Mouse (Mus musculus): Measurements from ENCODE around the gene Fktn. TPM values are rescaled to one million over a fixed set of nuclear protein-coding genes. Genes with fewer than 3 reads are reported as not detected.
A peak's percentile ranks its signal among the peaks of the same experiment; 100 is the strongest.

The Fktn gene
- polyA plus RNA-seq, 1 experiment from 2014 or later: 18.7 TPM

- no peaks in the 10 kb centered on the region for H3K36me3 ChIP-seq (ENCODE audit: control insufficient read depth, insufficient read depth, low read length)
- 22% methylated on average over 14 of the region's 14 CpGs for WGBS
- no peaks in the 10 kb centered on the region for H3K9me3 ChIP-seq (ENCODE audit: control insufficient read depth, low read length)
- H3K27ac ChIP-seq (ENCODE audit: low read depth, low read length): no peak overlapping the region
- H3K27me3 ChIP-seq (ENCODE audit: control insufficient read depth, insufficient read depth, low read length): no peaks in the 10 kb centered on the region; the same call in 1 of the 2 replicates
- no peak overlapping the region for H3K4me2 ChIP-seq (replicated peaks; ENCODE audit: low read depth, low read length)
- no peak overlapping the region for H3K4me3 ChIP-seq (ENCODE audit: low read depth, low read length)
- no peak overlapping the region for H3K9ac ChIP-seq (ENCODE audit: low read depth, low read length)
- ATAC-seq (ENCODE audit: low FRiP score) (no peak), DNase-seq (ENCODE audit: low spot score) (no peak)
- H3K4me1 ChIP-seq (replicated peaks; ENCODE audit: control insufficient read depth, insufficient read depth, low read length): no peaks in the 10 kb centered on the region
Measured at GRCm38 (mm10) chr4:53782216-53783070, 68.6 kb downstream of the Fktn start.

- H3K9ac ChIP-seq (ENCODE audit: low read depth, low read length): no peak overlapping the region
- H3K4me1 ChIP-seq (replicated peaks; ENCODE audit: control insufficient read depth, insufficient read depth, low read length): no peaks in the 10 kb centered on the region
- ATAC-seq (ENCODE audit: low FRiP score) (no peak), DNase-seq (ENCODE audit: low spot score) (no peak)
- H3K36me3 ChIP-seq (ENCODE audit: control insufficient read depth, insufficient read depth, low read length): no peaks in the 10 kb centered on the region
- no peak overlapping the region for H3K4me3 ChIP-seq (ENCODE audit: low read depth, low read length)
- no peaks in the 10 kb centered on the region for H3K27me3 ChIP-seq (ENCODE audit: control insufficient read depth, insufficient read depth, low read length)
- no peak overlapping the region for H3K27ac ChIP-seq (ENCODE audit: low read depth, low read length)
- no peak overlapping the region for H3K4me2 ChIP-seq (replicated peaks; ENCODE audit: low read depth, low read length)
- WGBS: 77% methylated on average over 15 of the region's 15 CpGs
- no peaks in the 10 kb centered on the region for H3K9me3 ChIP-seq (ENCODE audit: control insufficient read depth, low read length)
Measured at GRCm38 (mm10) chr4:53785746-53786398, 72.1 kb downstream of the Fktn start.

- Histone ChIP-seq H3K4me1 (replicated peaks; ENCODE audit: control insufficient read depth, insufficient read depth, low read length) (no peaks in the 10 kb centered on the region), H3K4me2 (replicated peaks; ENCODE audit: low read depth, low read length) (no peak overlapping the region), H3K9me3 (ENCODE audit: control insufficient read depth, low read length) (no peaks in the 10 kb centered on the region), H3K36me3 (ENCODE audit: control insufficient read depth, insufficient read depth, low read length) (no peaks in the 10 kb centered on the region), H3K9ac (ENCODE audit: low read depth, low read length) (no peak overlapping the region), H3K27ac (ENCODE audit: low read depth, low read length) (no peak overlapping the region), H3K4me3 (ENCODE audit: low read depth, low read length) (no peak overlapping the region), H3K27me3 (ENCODE audit: control insufficient read depth, insufficient read depth, low read length) (no peaks in the 10 kb centered on the region)
- no peak for ATAC-seq (ENCODE audit: low FRiP score)
- DNase-seq (ENCODE audit: low spot score): no peak
- WGBS: 83% methylated on average over 5 of the region's 5 CpGs
Measured at GRCm38 (mm10) chr4:53786851-53787250, 73.1 kb downstream of the Fktn start.

GRCm38 (mm10) chr4:53789346-53789745 lies 75.5 kb downstream of the Fktn start:
- H3K9me3 ChIP-seq (ENCODE audit: control insufficient read depth, low read length): no peaks in the 10 kb centered on the region
- ATAC-seq (ENCODE audit: low FRiP score) (no peak), DNase-seq (ENCODE audit: low spot score) (no peak)
- H3K27ac ChIP-seq (ENCODE audit: low read depth, low read length): no peak overlapping the region
- H3K9ac ChIP-seq (ENCODE audit: low read depth, low read length): no peak overlapping the region
- H3K4me2 ChIP-seq (replicated peaks; ENCODE audit: low read depth, low read length): no peak overlapping the region
- no peaks in the 10 kb centered on the region for H3K36me3 ChIP-seq (ENCODE audit: control insufficient read depth, insufficient read depth, low read length)
- no peaks in the 10 kb centered on the region for H3K4me1 ChIP-seq (replicated peaks; ENCODE audit: control insufficient read depth, insufficient read depth, low read length)
- WGBS: 9% methylated on average over 4 of the region's 4 CpGs
- no peaks in the 10 kb centered on the region for H3K27me3 ChIP-seq (ENCODE audit: control insufficient read depth, insufficient read depth, low read length)
- no peak overlapping the region for H3K4me3 ChIP-seq (ENCODE audit: low read depth, low read length)

GRCm38 (mm10) chr4:53794257-53794966 lies 80.6 kb downstream of the Fktn start:
- Histone ChIP-seq H3K27ac (ENCODE audit: low read depth, low read length) (no peak overlapping the region), H3K9ac (ENCODE audit: low read depth, low read length) (no peak overlapping the region), H3K4me2 (replicated peaks; ENCODE audit: low read depth, low read length) (no peak overlapping the region), H3K4me3 (ENCODE audit: low read depth, low read length) (no peak overlapping the region), H3K27me3 (ENCODE audit: control insufficient read depth, insufficient read depth, low read length) (no peaks in the 10 kb centered on the region), H3K4me1 (replicated peaks; ENCODE audit: control insufficient read depth, insufficient read depth, low read length) (0 out of 2 replicates have a peak, but pooled peaks cover 3% of the 10 kb centered on the region), H3K9me3 (ENCODE audit: control insufficient read depth, low read length) (no peaks in the 10 kb centered on the region), H3K36me3 (ENCODE audit: control insufficient read depth, insufficient read depth, low read length) (no peaks in the 10 kb centered on the region)
- 93% methylated on average over 5 of the region's 5 CpGs for WGBS
- DNase-seq (ENCODE audit: low spot score) (no peak), ATAC-seq (ENCODE audit: low FRiP score) (no peak)

GRCm38 (mm10) chr4:53795086-53795485 lies 81.3 kb downstream of the Fktn start:
- H3K4me2 ChIP-seq (replicated peaks; ENCODE audit: low read depth, low read length): no peak overlapping the region
- ATAC-seq (ENCODE audit: low FRiP score) (no peak), DNase-seq (ENCODE audit: low spot score) (no peak)
- no peaks in the 10 kb centered on the region for H3K9me3 ChIP-seq (ENCODE audit: control insufficient read depth, low read length)
- H3K4me1 ChIP-seq (replicated peaks; ENCODE audit: control insufficient read depth, insufficient read depth, low read length): 0 out of 2 replicates have a peak, but pooled peaks cover 3% of the 10 kb centered on the region
- no peak overlapping the region for H3K4me3 ChIP-seq (ENCODE audit: low read depth, low read length)
- no peak overlapping the region for H3K27ac ChIP-seq (ENCODE audit: low read depth, low read length)
- H3K36me3 ChIP-seq (ENCODE audit: control insufficient read depth, insufficient read depth, low read length): no peaks in the 10 kb centered on the region
- WGBS: 52% methylated on average over 2 of the region's 2 CpGs
- no peak overlapping the region for H3K9ac ChIP-seq (ENCODE audit: low read depth, low read length)
- no peaks in the 10 kb centered on the region for H3K27me3 ChIP-seq (ENCODE audit: control insufficient read depth, insufficient read depth, low read length)

- WGBS: 90% methylated on average over 2 of the region's 2 CpGs
- no peaks in the 10 kb centered on the region for H3K27me3 ChIP-seq (ENCODE audit: control insufficient read depth, insufficient read depth, low read length)
- no peak overlapping the region for H3K9ac ChIP-seq (ENCODE audit: low read depth, low read length)
Measured at GRCm38 (mm10) chr4:53795706-53796105, 81.9 kb downstream of the Fktn start.

GRCm38 (mm10) chr4:53796865-53797772 lies 83.3 kb downstream of the Fktn start:
- Histone ChIP-seq H3K27me3 (ENCODE audit: control insufficient read depth, insufficient read depth, low read length) (no peaks in the 10 kb centered on the region), H3K9ac (ENCODE audit: low read depth, low read length) (peak overlapping the region; percentile 31; the same call in 1 of the 2 replicates), H3K4me1 (replicated peaks; ENCODE audit: control insufficient read depth, insufficient read depth, low read length) (0 out of 2 replicates have a peak, but pooled peaks cover 3% of the 10 kb centered on the region), H3K36me3 (ENCODE audit: control insufficient read depth, insufficient read depth, low read length) (no peaks in the 10 kb centered on the region), H3K4me3 (ENCODE audit: low read depth, low read length) (no peak overlapping the region), H3K9me3 (ENCODE audit: control insufficient read depth, low read length) (no peaks in the 10 kb centered on the region), H3K27ac (ENCODE audit: low read depth, low read length) (no peak overlapping the region), H3K4me2 (replicated peaks; ENCODE audit: low read depth, low read length) (peak overlapping the region; percentile 22)
- ATAC-seq (ENCODE audit: low FRiP score): peak; percentile 73
- DNase-seq (ENCODE audit: low spot score): peak; percentile 33
- 18% methylated on average over 18 of the region's 18 CpGs for WGBS

More at GRCm38 (mm10) chr4:53795706-53796105, 81.9 kb downstream of the Fktn start:
- Histone ChIP-seq H3K4me3 (ENCODE audit: low read depth, low read length) (no peak overlapping the region), H3K4me1 (replicated peaks; ENCODE audit: control insufficient read depth, insufficient read depth, low read length) (0 out of 2 replicates have a peak, but pooled peaks cover 3% of the 10 kb centered on the region), H3K36me3 (ENCODE audit: control insufficient read depth, insufficient read depth, low read length) (no peaks in the 10 kb centered on the region), H3K9me3 (ENCODE audit: control insufficient read depth, low read length) (no peaks in the 10 kb centered on the region), H3K4me2 (replicated peaks; ENCODE audit: low read depth, low read length) (no peak overlapping the region), H3K27ac (ENCODE audit: low read depth, low read length) (no peak overlapping the region)
- ATAC-seq (ENCODE audit: low FRiP score) (no peak), DNase-seq (ENCODE audit: low spot score) (no peak)

Data from hindbrain, embryonic 11.5 days (tissue).